Mouse (Mus musculus): ENCODE data around the gene Opcml.

GRCm38 (mm10) chr9:28197631-28198030 lies 407.1 kb downstream of the Opcml start:
- no peak for TF ChIP-seq EP300 (IDR thresholded peaks at IDR 0.05; ENCODE audit: low read depth)
- TF ChIP-seq CTCF (IDR thresholded peaks at IDR 0.05; ENCODE audit: low read depth) = peak; percentile 48
